Mouse (Mus musculus): ENCODE data around the gene Sub1.

Sub1 gene

DNA sequence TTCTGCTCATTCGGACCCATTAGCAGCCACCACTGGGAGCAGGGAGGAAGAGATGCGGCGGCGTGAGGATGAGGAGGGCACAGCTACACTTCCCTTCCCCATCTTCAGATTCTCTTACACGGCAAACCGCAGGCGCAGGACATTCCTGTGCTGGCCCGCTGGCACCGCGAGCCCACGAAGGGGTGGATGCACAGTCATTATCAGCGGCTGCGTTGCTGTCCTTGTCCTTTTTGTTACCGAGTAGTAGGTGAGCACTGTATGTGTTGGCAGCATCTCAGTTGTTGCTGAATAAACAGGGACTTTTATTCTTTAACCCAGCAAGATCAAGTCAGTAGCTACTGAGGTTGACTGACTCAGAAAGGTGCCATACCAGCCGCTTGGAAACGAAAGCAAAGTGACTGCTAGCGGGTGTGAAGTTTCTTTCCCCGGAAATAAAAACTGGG lies 13.8 kb upstream of the Sub1 start:
- DNase-seq (ENCODE audit: low spot score): no peak

GRCm38 (mm10) chr15:12009712-12010601 lies 13.2 kb upstream of the Sub1 start:
- peak; percentile 16 for DNase-seq (ENCODE audit: low spot score)

DNA sequence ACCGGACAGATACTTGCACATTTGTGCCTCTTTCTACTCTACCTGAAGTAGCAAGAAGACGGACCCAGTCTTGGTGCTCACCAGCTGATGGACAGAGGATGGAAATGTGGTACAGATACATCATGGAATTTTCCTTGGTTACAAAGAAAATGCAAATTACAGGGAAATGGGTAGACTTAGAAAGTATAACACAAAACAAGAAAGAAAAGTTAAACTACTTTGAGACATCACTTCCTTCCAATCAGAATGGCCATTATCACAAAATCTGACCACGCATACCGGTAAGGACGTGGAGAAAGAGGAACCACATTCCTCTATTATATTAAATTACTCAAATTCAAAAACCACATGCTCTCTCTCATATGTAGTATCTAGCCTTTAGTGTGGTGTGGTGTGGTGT lies 12.1 kb upstream of the Sub1 start:
- DNase-seq (ENCODE audit: low spot score): no peak

- DNase-seq (ENCODE audit: low spot score): no peak
Measured at GRCm38 (mm10) chr15:12007971-12008800, 11.4 kb upstream of the Sub1 start.

DNA sequence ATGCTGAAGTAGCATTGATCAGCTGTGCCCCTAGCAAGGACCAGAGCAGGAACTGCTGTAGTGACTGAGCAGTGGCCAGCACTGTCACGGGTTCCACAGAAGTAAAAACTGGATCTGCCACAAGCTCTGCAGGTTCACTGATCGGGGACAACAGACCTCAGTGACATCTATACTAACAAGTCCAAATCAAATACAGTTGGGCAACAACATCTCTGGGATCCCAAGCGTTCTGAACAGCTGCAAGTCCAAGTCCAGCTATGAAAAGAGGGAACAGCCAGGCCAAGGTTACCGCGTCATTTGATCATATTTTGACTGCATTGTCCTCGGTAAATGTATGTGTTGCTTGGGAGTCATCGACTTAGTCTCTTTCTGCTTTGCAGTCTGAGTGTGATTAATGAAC lies 10.6 kb upstream of the Sub1 start:
- no peak for DNase-seq (ENCODE audit: low spot score)

- no peak for DNase-seq (ENCODE audit: low spot score)
Measured at GRCm38 (mm10) chr15:12006169-12006568, 9.4 kb upstream of the Sub1 start.

DNA sequence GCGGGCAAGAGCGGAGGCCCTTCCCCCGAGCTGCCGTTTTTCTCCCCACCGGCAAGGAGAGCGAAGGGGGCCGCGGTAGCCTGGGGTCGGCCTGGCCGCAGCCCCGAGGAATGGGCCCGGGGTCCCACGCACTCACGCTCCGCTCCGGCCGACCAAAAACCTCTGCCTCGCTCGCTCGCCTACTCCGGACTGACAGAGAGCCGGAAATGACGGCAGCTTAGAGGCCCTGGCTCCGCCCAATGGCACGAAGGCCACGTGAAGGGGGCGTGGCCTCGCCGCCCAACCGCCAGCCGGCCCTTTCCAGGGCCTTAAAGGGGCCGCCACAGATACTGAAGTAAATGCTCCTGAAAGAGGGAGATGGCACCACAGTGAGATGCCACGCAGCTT lies 975 bp downstream of the Sub1 start:
- DNase-seq (ENCODE audit: low spot score): peak; percentile 94

GRCm38 (mm10) chr15:11994921-11995814 lies 1.6 kb downstream of the Sub1 start:
- peak; percentile 53 for DNase-seq (ENCODE audit: low spot score)

- DNase-seq (ENCODE audit: low spot score): no peak
Measured at GRCm38 (mm10) chr15:11994006-11994405, 2.8 kb downstream of the Sub1 start.

DNA sequence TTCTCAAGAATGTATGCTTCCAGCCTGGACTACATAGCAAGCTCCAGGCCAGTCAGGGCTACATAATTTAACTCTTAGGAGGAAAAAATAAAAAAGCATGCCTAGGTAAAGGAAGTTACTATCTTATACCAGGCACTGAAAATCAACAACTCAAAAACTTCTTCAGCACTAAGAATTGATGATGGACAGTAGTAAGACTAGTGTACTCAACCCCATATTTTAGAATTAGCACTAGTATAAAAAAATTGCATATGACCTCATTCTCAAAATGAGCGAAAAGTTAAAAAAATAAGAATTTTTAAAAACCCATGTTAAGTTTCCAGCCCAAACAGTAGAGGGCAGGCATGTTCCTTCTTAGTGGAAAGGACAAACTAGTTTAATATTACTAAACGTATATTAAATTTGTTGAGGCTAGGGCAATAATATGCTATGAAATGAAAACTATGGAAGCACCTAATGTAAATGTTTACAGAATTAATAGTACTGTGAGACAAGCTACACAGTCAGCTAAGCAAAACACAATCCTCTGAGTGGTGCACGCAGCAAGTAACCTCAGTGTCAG lies 5.2 kb downstream of the Sub1 start:
- no peak for DNase-seq (ENCODE audit: low spot score)

- no peak for DNase-seq (ENCODE audit: low spot score)
Measured at GRCm38 (mm10) chr15:11988580-11988979, 8.2 kb downstream of the Sub1 start.

DNA sequence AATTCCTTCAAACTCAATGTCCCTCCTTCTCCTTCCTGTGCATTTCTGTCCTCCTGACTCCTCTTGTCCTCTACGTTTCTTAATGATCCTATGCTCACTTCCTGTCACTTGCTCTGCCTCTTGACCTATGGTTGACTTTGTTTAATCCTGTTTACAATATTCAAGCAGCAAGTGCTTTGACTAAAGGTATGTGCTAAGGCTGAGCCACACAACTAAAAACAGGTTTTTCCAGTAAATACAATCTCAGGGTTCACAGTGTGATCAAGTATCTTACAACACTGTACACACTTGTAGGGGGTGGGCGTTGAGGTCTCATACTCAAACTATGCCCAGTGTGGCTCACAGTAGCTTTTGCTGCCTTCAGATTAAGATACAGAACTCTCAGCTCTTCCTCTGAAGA lies 8.9 kb downstream of the Sub1 start:
- DNase-seq (ENCODE audit: low spot score): no peak

- DNase-seq (ENCODE audit: low spot score): no peak
Measured at GRCm38 (mm10) chr15:11981985-11982384, 14.8 kb downstream of the Sub1 start.

DNA sequence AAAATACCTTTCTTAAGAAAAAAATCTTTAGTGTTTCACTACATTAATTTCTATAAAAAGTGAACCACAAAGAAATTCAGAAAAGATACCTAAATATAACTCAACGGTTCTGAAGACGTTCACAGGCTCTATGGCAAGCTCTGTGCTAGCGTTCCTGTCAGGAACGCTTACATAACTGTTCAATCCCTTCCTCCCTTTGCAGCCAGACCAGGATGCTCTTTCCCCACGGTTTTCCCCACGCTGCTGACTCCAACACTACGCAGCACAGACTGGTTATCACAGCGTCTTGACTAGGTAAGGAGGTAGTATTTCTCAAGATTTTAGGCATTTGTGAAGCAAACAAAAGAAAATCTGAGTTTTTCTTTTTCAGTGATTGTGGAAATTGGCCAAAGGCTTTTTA lies 15.3 kb downstream of the Sub1 start:
- DNase-seq (ENCODE audit: low spot score): no peak

DNA sequence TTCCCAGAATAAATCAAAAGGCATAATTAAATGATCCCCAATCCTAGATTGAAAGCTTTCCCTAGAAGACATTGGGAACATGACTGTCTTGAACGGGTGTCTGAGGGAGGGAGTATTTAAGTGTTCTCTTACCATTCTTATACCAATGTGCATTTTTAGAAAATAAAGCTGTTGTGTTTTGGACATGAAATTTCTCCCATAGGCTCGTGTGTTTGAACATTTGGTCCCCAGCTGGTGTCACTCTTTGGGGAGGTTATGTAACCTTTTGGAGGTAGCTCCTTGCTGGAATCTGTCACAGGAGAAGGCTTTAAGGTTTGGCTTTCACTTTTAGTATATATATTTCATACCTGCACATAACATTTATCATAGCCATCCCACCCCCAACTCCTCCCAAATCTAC lies 18.6 kb downstream of the Sub1 start:
- no peak for DNase-seq (ENCODE audit: low spot score)

DNA sequence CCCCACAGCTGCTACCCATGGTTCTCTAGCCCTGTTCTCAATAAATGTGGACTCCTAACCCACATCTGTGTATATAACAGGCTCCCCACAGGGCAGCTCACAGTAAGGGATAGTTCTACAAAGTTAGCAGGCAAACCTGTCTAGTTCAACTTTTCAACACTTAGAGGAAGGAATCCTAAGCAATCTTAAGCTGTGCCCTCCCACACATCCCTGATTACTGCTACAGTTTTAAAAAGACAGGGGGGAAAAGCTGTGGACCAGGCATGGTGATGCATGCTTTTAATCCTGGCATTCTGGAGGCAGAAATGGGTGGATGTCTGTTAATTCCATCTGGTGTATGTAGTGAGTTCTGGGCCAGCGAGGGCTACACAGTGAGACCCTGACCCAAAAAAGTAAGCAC lies 19.7 kb downstream of the Sub1 start:
- no peak for DNase-seq (ENCODE audit: low spot score)

DNA sequence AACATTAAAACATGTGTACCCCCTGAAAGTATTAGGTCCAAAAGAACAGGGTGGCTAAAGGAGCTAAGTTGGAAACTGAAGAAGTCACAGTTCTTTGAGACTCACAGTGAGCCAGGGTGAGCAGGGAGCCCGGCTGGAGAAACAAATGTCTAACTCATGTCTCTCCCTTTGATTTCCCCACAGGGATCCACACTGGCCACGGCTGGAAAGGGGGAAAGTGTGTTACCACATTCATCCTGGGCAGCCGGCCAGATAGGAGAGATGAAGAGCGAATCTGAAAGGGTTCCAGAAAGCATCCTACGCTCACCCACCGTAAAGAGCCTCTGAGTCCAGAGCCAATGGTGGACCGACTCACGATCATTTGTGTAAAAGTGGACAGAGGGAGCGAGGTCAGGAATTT lies 20.9 kb downstream of the Sub1 start:
- no peak for DNase-seq (ENCODE audit: low spot score)

GRCm38 (mm10) chr15:11971854-11972420 lies 24.8 kb downstream of the Sub1 start:
- peak; percentile 83 for DNase-seq (ENCODE audit: low spot score)

DNA sequence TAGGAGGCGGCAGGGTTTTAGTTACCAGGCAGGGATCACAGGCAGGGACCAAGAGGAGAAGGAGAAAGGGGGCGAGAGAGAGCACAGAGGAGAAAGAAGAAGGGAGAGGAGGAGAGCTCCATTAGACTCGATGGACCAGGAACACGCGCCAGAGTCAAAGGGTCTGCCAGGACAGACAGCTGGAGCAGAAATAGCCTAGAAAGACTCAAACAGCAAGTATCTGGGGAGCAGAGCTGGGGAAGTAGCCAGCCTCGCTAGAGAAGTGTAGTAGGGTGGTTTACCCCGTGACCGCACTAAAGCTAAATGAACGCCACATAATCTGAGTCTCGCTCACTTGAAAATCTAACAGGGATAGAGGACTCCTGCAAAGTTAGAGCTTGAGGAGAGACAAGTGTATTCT lies 26.2 kb downstream of the Sub1 start:
- DNase-seq (ENCODE audit: low spot score): no peak

- no peak for DNase-seq (ENCODE audit: low spot score)
Measured at GRCm38 (mm10) chr15:11968851-11969250, 27.9 kb downstream of the Sub1 start.

DNA sequence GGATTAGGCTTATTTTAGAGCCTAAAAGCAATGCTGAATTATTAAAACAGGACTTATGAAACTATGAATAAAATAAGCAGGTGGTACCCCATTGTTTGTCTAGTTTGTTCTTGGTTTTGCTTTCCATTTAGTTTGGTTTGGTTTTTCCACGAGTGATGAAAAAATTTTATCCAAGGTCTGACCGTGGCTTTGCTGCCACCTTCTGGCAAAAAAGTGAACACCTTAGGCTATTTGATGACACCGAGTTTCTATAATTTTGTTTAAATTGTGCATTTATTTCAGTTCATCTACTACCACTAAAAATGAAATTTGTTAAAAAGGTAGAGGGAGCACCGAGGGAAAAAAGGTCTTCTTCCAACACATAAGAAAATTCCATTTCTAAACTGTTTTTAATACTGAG lies 30.4 kb downstream of the Sub1 start:
- DNase-seq (ENCODE audit: low spot score): peak; percentile 53

Data from urinary bladder, postnatal 14 days (tissue).